Mouse (Mus musculus) heart, postnatal 0 days (tissue): ENCODE measurements around the gene Arf6. TPM values are rescaled to one million over a fixed set of nuclear protein-coding genes. Genes with fewer than 3 reads are reported as not detected.
"Not testable (repeated sequence)": the region's sequence is repeated elsewhere in the genome, so short reads cannot be mapped to it uniquely, and the experiment has no call there.

Experiments
- ATAC-seq: fragments of 200-750 bp; cut with Nextera tagmentation; 2 replicates; pipeline ENCODE4 v1.8.0; 2017; ENCODE audit warnings: low read depth, moderate number of reproducible peaks, moderate library complexity; ENCODE audit not compliant: insufficient read depth
- DNase-seq: peaks from one replicate; pipeline ENCODE4 v3.0.0-alpha.2; 2016; ENCODE audit warnings: low spot score
- H3K27ac ChIP-seq: fragments of 300-500 bp; sonication (generic); 2 replicates; pipeline ENCODE4 v1.5.1; 2014; ENCODE audit warnings: low read depth, mild to moderate bottlenecking
- H3K27me3 ChIP-seq: fragments of 300-500 bp; sonication (generic); 2 replicates; pipeline ENCODE4 v1.6.1; 2014; ENCODE audit warnings: low read length, mixed read lengths; ENCODE audit not compliant: control insufficient read depth, insufficient read depth
- H3K36me3 ChIP-seq: fragments of 300-500 bp; sonication (generic); replicated peaks from 2 replicates; pipeline ENCODE4 v1.6.1; 2014; ENCODE audit warnings: low read length, mixed read lengths; ENCODE audit not compliant: control insufficient read depth, insufficient read depth
- H3K4me1 ChIP-seq: fragments of 300-500 bp; sonication (generic); 2 replicates; pipeline ENCODE4 v1.6.1; 2014; ENCODE audit warnings: antibody characterized with exemption; ENCODE audit not compliant: control insufficient read depth, insufficient read depth
- H3K4me2 ChIP-seq: fragments of 300-500 bp; sonication (generic); 2 replicates; pipeline ENCODE4 v1.6.1; 2014; ENCODE audit warnings: low read depth, mild to moderate bottlenecking, low read length, moderate library complexity
- H3K4me3 ChIP-seq: fragments of 300-500 bp; sonication (generic); 2 replicates; pipeline ENCODE4 v1.5.1; 2014; ENCODE audit warnings: low read depth, low read length
- H3K9ac ChIP-seq: fragments of 300-500 bp; sonication (generic); replicated peaks from 2 replicates; pipeline ENCODE4 v1.6.1; 2014; ENCODE audit warnings: low read depth, low read length, mixed read lengths
- H3K9me3 ChIP-seq: fragments of 300-500 bp; sonication (generic); replicated peaks from 2 replicates; pipeline ENCODE4 v1.6.1; 2016; ENCODE audit warnings: low read length; ENCODE audit not compliant: control insufficient read depth
- CTCF ChIP-seq: IDR thresholded peaks from 2 replicates; pipeline ENCODE4 v1.5.1; 2016; ENCODE audit warnings: antibody characterized with exemption, control low read depth, low read depth
- EP300 ChIP-seq: IDR thresholded peaks from 2 replicates; pipeline ENCODE4 v1.6.1; 2016; ENCODE audit warnings: antibody characterized with exemption, low read depth
- WGBS: fragments of 180-500 bp; shearing (Covaris S2); extraction: QIAGEN DNeasy Blood & Tissue Kit; methylation state at CpG from one replicate; pipeline ENCODE4 v1.1.7; 2014; 5-methylcytosine and 5-hydroxymethylcytosine counted together
- polyA plus RNA-seq: library from polyadenylated mRNA; unstranded; fragments of >200 nt; fragmentation: Nextera tagmentation; extraction: Ambion mirVana; gene quantifications from 2 replicates; pipeline ENCODE4 v1.2.1, GENCODE M21; 2015
- total RNA-seq: library from RNA; depleted of rRNA; stranded (reverse); fragments of >200 nt; gene quantifications from 2 replicates; pipeline ENCODE4 v1.2.3, GENCODE M21; 2014; ENCODE audit warnings: low replicate concordance

Arf6 gene
- total and polyA plus RNA-seq, 2 experiments from 2014 or later = 35.6 to 115 TPM

DNA sequence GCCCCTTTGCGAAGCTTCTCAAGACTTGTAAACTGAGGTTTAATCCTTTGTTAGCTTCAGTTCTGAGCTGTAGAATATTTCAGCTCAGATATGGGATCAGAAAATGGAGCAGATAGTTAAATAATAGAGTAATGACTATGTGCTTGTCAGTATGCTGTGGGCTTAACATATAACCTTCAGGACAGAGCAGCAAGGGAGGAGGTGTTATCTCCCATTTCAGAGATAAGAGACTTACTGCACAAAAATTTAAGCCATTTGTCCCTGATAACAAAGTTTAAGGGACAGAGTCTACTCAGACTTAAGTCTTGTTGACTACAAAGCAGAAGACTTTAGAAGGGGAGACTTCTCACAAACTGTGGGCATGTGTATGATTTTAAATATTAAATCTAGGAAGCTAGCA lies 10.9 kb downstream of the Arf6 start:
- ATAC-seq (no peak), DNase-seq (no peak)
- Histone ChIP-seq H3K4me2 (no peak overlapping the region), H3K36me3 (no peaks in the 10 kb centered on the region), H3K27ac (no peak overlapping the region), H3K27me3 (no peaks in the 10 kb centered on the region), H3K4me3 (no peak overlapping the region), H3K9me3 (no peaks in the 10 kb centered on the region), H3K4me1 (peaks cover 5% of the 10 kb centered on the region; the same call in 1 of the 2 replicates), H3K9ac (no peak overlapping the region)
- 72% methylated on average over 1 of the region's 1 CpGs for WGBS
- no peak for TF ChIP-seq EP300
- no peak for TF ChIP-seq CTCF

DNA sequence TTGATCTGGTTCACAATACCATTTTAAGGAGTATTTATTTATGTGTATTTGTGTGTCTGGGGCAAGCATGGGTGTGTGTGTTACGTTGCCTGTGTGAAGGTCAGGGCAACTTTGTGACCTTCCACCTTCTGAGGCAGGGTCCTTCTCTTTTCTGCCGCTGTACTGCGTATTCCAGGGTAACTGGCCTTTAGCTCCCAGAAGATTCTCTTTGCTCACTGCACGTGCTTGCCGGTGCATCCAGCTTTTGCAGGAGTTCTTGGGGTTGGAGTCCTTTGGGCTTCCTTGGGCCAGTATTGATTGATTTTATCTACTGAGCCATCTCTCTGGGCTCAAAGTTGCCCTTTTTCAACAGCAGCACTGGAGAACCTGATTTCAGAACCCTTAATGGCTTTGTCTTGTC lies 12.7 kb downstream of the Arf6 start:
- H3K4me2 ChIP-seq = no peak overlapping the region
- no peaks in the 10 kb centered on the region for H3K9me3 ChIP-seq
- no peak overlapping the region for H3K27ac ChIP-seq
- 96% methylated on average over 5 of the region's 5 CpGs for WGBS
- H3K4me1 ChIP-seq = no peaks in the 10 kb centered on the region
- H3K4me3 ChIP-seq = no peak overlapping the region
- no peak for TF ChIP-seq CTCF
- no peak for TF ChIP-seq EP300
- H3K9ac ChIP-seq = no peak overlapping the region
- no peak for ATAC-seq
- no peaks in the 10 kb centered on the region for H3K36me3 ChIP-seq
- no peak for DNase-seq
- H3K27me3 ChIP-seq = no peaks in the 10 kb centered on the region

DNA sequence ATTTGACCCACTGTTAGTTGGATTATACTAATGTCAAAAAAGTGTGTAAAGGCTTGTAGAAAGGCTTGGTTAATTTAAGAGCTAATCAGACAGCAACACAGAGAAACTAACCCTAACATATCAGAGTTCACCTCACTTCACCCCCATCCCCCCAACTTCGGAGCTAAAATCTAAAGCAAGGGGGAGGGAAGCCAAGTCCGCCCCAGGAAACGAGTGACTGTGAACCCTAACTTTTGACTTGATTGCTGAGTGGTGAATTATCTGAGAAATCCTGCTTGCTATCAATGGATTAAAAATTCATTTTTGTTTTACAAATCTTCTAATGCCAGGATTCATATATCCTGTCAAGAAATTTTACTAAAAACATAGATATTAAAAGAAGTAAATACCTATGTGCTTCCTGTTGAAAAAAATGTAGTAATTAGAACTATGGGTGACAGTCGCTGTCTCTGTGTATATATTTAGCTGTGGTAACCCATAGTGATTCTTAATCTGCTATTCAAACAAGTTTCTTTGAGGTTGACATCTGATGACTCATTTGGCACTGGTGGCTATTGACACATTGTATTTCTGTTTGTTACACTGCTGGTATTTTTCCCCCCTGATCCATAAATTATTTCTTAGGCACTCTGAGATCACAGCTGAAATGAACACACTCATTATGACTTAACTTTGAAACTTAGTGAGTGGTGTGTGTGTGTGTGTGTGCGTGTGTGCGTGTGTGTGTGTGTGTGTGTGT lies 13.8 kb downstream of the Arf6 start:
- H3K4me1 ChIP-seq = no peaks in the 10 kb centered on the region
- TF ChIP-seq EP300 (no peak), CTCF (no peak)
- no peak for DNase-seq
- H3K4me3 ChIP-seq = no peak overlapping the region
- no peak for ATAC-seq
- no peak overlapping the region for H3K4me2 ChIP-seq
- no peaks in the 10 kb centered on the region for H3K27me3 ChIP-seq
- 62% methylated on average over 6 of the region's 6 CpGs for WGBS
- H3K9me3 ChIP-seq = no peaks in the 10 kb centered on the region
- no peaks in the 10 kb centered on the region for H3K36me3 ChIP-seq
- H3K27ac ChIP-seq = no peak overlapping the region
- H3K9ac ChIP-seq = no peak overlapping the region

DNA sequence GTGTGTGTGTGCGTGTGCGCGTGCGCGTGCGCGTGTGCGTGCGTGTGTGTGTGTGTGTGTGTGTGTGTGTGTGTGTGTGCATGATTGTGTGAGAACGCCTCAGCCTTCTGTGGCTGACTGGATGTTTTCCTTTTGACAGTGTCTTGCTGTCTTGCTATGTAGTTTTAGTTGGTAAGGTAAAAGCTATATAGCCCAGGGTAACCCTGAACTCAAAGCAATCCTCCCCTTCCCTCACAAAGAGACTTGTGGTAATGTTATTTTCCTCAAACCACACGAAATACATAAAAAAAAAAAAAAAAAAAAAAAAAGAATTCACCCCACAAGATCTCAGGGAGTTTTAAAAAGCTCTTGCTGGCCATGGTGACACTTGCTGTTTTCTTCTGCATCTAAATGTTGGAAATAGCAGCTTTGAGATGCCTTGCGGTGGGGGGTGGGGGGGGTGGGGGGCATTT lies 14.4 kb downstream of the Arf6 start:
- H3K27ac ChIP-seq, DNase-seq, H3K9me3 ChIP-seq, H3K9ac ChIP-seq, H3K4me2 ChIP-seq, H3K36me3 ChIP-seq, H3K4me3 ChIP-seq, H3K27me3 ChIP-seq, ATAC-seq, H3K4me1 ChIP-seq: not testable (repeated sequence)
- WGBS = 87% methylated on average over 12 of the region's 12 CpGs

DNA sequence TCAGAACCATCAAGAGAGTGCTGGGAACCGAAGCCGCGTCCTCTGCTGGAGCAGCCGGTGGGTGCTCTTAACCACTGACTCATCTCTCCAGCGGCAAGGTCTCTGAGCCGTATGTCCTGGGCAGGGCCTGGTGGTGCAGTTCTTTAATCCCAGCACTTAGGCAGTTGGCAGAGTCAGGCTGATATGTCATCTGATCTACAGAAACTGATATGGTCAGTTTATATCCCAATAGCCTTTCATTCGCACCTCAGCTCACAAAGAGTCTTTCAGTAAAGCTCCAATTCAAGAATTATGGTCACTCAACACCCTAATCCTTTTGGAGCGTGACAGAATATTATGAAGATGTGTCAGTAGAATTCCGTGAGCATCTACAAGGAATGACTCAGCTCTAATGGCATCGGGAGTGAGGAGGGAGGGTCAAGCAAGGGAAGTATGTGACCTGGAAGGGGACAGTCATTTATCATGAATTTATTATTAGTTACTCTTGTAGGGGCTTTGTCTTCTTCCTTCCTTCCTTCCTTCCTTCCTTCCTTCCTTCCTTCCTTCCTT lies 16.4 kb downstream of the Arf6 start:
- Histone ChIP-seq H3K9me3 (no peaks in the 10 kb centered on the region), H3K36me3 (no peaks in the 10 kb centered on the region), H3K9ac (no peak overlapping the region), H3K4me2 (no peak overlapping the region), H3K27ac (no peak overlapping the region), H3K4me1 (no peaks in the 10 kb centered on the region), H3K4me3 (no peak overlapping the region), H3K27me3 (no peaks in the 10 kb centered on the region)
- DNase-seq (no peak), ATAC-seq (no peak)
- WGBS = 88% methylated on average over 10 of the region's 10 CpGs
- TF ChIP-seq CTCF = no peak
- TF ChIP-seq EP300 = no peak
